Mouse (Mus musculus) embryonic facial prominence, embryonic 11.5 days (tissue): Measurements from ENCODE around the gene Gm20822. TPM values are rescaled to one million over a fixed set of nuclear protein-coding genes. Genes with fewer than 3 reads are reported as not detected.
"Not testable (repeated sequence)": the region's sequence is repeated elsewhere in the genome, so short reads cannot be mapped to it uniquely, and the experiment has no call there.

Experiments used
- ATAC-seq: fragments of 200-750 bp; cut with Nextera tagmentation; replicated peaks from 2 replicates; pipeline ENCODE4 v1.8.0; 2017; ENCODE audit warnings: low read depth; ENCODE audit not compliant: insufficient number of reproducible peaks, low FRiP score, low TSS enrichment
- DNase-seq: peaks from one replicate; pipeline ENCODE4 v3.0.0-alpha.2; 2015; ENCODE audit warnings: low spot score
- H3K27ac ChIP-seq: fragments of 300-500 bp; sonication (generic); replicated peaks from 2 replicates; pipeline ENCODE4 v1.5.1; 2014; ENCODE audit warnings: mild to moderate bottlenecking, low read depth, low read length, control low read depth
- H3K27me3 ChIP-seq: fragments of 300-500 bp; sonication (generic); 2 replicates; pipeline ENCODE4 v1.6.1; 2014; ENCODE audit warnings: mild to moderate bottlenecking, low read length, moderate library complexity, mixed read lengths; ENCODE audit not compliant: control insufficient read depth, insufficient read depth
- H3K36me3 ChIP-seq: fragments of 300-500 bp; sonication (generic); replicated peaks from 2 replicates; pipeline ENCODE4 v1.6.1; 2014; ENCODE audit warnings: low read depth, mild to moderate bottlenecking, low read length, moderate library complexity, mixed read lengths; ENCODE audit not compliant: control insufficient read depth, insufficient read depth
- H3K4me1 ChIP-seq: fragments of 300-500 bp; sonication (generic); 2 replicates; pipeline ENCODE4 v1.6.1; 2014; ENCODE audit warnings: low read length, mixed read lengths; ENCODE audit not compliant: control insufficient read depth, insufficient read depth
- H3K4me2 ChIP-seq: fragments of 300-500 bp; sonication (generic); 2 replicates; pipeline ENCODE4 v1.6.1; 2014; ENCODE audit warnings: low read depth, mild to moderate bottlenecking, control low read depth, low read length, moderate library complexity
- H3K4me3 ChIP-seq: fragments of 300-500 bp; sonication (generic); 2 replicates; pipeline ENCODE4 v1.5.1; 2014; ENCODE audit warnings: low read depth, low read length, control low read depth
- H3K9ac ChIP-seq: fragments of 300-500 bp; sonication (generic); replicated peaks from 2 replicates; pipeline ENCODE4 v1.6.1; 2014; ENCODE audit warnings: mild to moderate bottlenecking, control low read depth, low read length
- H3K9me3 ChIP-seq: fragments of 300-500 bp; sonication (generic); replicated peaks from 2 replicates; pipeline ENCODE4 v1.6.1; 2016; ENCODE audit warnings: mild to moderate bottlenecking, low read length, inconsistent platforms, mixed read lengths; ENCODE audit not compliant: control insufficient read depth
- WGBS: fragments of 180-500 bp; shearing (Covaris S2); extraction: QIAGEN DNeasy Blood & Tissue Kit; methylation state at CpG from one replicate; pipeline ENCODE4 v1.1.7; 2014; 5-methylcytosine and 5-hydroxymethylcytosine counted together
- polyA plus RNA-seq: library from polyadenylated mRNA; unstranded; fragments of >200 nt; fragmentation: Nextera tagmentation; extraction: Ambion mirVana; gene quantifications from 2 replicates; pipeline ENCODE4 v1.2.1, GENCODE M21; 2014

Gene Gm20822
- polyA plus RNA-seq, result not detected in 2 replicates

GRCm38 (mm10) chrY:15884671-15885070 lies at the start of gene Gm20822:
Gene Gm20822 (minus strand): TSS chrY:15884771.
- not testable (repeated sequence) for H3K9me3 ChIP-seq, H3K36me3 ChIP-seq, H3K27ac ChIP-seq, DNase-seq, H3K4me1 ChIP-seq, ATAC-seq, H3K27me3 ChIP-seq, H3K9ac ChIP-seq, H3K4me3 ChIP-seq, H3K4me2 ChIP-seq
- no CpG with 5 or more reads among the region's 3 CpGs for WGBS
